ENCODE assay signal across 8 mouse cellular contexts in the genomic region with DNA sequence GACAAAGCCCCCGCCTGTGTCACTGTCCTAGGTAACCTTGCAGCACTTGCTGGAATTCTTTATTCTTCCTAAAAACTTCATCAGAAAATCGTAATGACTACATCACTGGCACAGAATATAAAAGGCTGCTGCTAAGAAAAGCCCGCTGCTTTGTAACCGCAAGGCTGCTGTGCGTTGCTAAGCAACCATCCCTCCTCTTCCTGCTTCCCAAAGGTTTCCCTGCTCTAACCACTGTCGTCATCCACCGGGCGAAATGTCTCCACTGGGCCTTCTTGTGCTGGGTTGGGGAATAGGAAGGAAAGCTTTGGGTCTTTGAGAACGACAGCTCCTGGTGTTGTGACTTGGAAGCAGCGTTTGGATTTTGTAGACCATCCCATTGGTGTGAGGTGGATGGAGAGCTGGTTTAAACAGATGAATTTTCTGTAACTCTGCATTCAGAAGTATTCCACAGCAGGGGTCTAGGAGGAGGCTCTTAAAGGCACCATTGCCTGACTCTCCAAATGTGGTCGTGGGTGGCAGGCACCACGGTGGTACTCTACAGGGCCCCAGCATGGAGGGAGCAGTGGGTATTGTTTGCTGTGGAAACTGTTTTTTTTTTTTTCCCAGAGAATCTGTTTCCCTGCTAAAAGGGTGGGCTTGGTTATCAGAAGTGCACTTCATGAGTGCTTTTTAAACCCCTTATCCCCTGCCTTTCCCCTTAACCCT.
DNase-seq lines count a peak whose midpoint lies in the region; ATAC-seq and TF ChIP-seq lines count a peak whose summit lies in the region.

No protein-coding gene starts in this region.

- H3K36me3 ChIP-seq in forebrain, embryonic 11.5 days (ENCODE audit: control insufficient read depth, insufficient read depth, low read length) = peaks cover 2% of the 10 kb centered on the region; the same call in 1 of the 2 replicates
- H3K36me3 ChIP-seq in midbrain, postnatal 0 days (ENCODE audit: insufficient read depth, low read length) = no peaks in the 10 kb centered on the region

- H3K4me3 ChIP-seq in forebrain, embryonic 11.5 days (ENCODE audit: low read depth, low read length) = no peak overlapping the region
- no peak overlapping the region for H3K4me3 ChIP-seq in midbrain, postnatal 0 days (ENCODE audit: low read depth, low read length)

- no peak; the same call in 1 of the 2 replicates for TF ChIP-seq CTCF in midbrain, postnatal 0 days (IDR thresholded peaks at IDR 0.05)

- H3K9ac ChIP-seq in forebrain, embryonic 11.5 days (ENCODE audit: low read length) = peak overlapping the region; percentile 39; the same call in 1 of the 2 replicates
- H3K9ac ChIP-seq in midbrain, postnatal 0 days (replicated peaks; ENCODE audit: low read length, poor library complexity, severe bottlenecking) = peak overlapping the region; percentile 15

- H3K27ac ChIP-seq in forebrain, embryonic 11.5 days (ENCODE audit: low read depth, low read length) = peak overlapping the region; percentile 87
- peak overlapping the region; percentile 83 for H3K27ac ChIP-seq in midbrain, postnatal 0 days (ENCODE audit: low read depth, low read length)

- 4% methylated on average over 12 of the region's 12 CpGs for WGBS in forebrain, embryonic 11.5 days
- 2% methylated on average over 12 of the region's 12 CpGs for WGBS in midbrain, postnatal 0 days

- DNase-seq in adrenal gland, postnatal 14 days = peak; percentile 29
- no peak for DNase-seq in adrenal gland, postnatal 25 days
- peak; percentile 81 for DNase-seq in forebrain, embryonic 11.5 days (ENCODE audit: low spot score)
- peak; percentile 38 to 57 for DNase-seq in layer of hippocampus, postnatal 10 days (ENCODE audit: low spot score in 2 of 2)
- DNase-seq in midbrain, postnatal 0 days (ENCODE audit: low spot score) = peak; percentile 93
- no peak for DNase-seq in gastrocnemius, postnatal 4 days (ENCODE audit: low spot score in 2 of 2)
- DNase-seq in cerebellum, adult 11 months = no peak

- H3K9me3 ChIP-seq in forebrain, embryonic 11.5 days (ENCODE audit: control insufficient read depth, low read length) = no peaks in the 10 kb centered on the region
- no peaks in the 10 kb centered on the region for H3K9me3 ChIP-seq in midbrain, postnatal 0 days (ENCODE audit: low read length)

- ATAC-seq in forebrain, embryonic 11.5 days (replicated peaks; ENCODE audit: low FRiP score) = peak; percentile 87
- ATAC-seq in midbrain, postnatal 0 days (ENCODE audit: low FRiP score) = peak; percentile 75
- ATAC-seq in inflammation-experienced regulatory T-cells, adult 6 months = no peak

- H3K27me3 ChIP-seq in forebrain, embryonic 11.5 days (ENCODE audit: control insufficient read depth, insufficient read depth, low read length) = no peaks in the 10 kb centered on the region
- no peaks in the 10 kb centered on the region for H3K27me3 ChIP-seq in midbrain, postnatal 0 days (ENCODE audit: insufficient read depth, low read length)

- H3K4me2 ChIP-seq in forebrain, embryonic 11.5 days (ENCODE audit: low read depth, low read length, severe bottlenecking) = peak overlapping the region; percentile 36; the same call in 1 of the 2 replicates
- peak overlapping the region; percentile 29 for H3K4me2 ChIP-seq in midbrain, postnatal 0 days (ENCODE audit: low read depth, low read length, poor library complexity, severe bottlenecking)

- peaks cover 37% of the 10 kb centered on the region for H3K4me1 ChIP-seq in forebrain, embryonic 11.5 days (replicated peaks; ENCODE audit: control insufficient read depth, insufficient read depth, low read length)
- peaks cover 31% of the 10 kb centered on the region for H3K4me1 ChIP-seq in midbrain, postnatal 0 days (ENCODE audit: insufficient read depth, low read length)

Comparison
In these comparisons a context has a peak if more than half of its experiments do, and no peak if none do; other contexts are left out.
1. DNase-seq: peak in adrenal gland, postnatal 14 days (single experiment), forebrain, embryonic 11.5 days (single experiment), layer of hippocampus, postnatal 10 days (2 of 2) and midbrain, postnatal 0 days (single experiment); none in adrenal gland, postnatal 25 days (single experiment), gastrocnemius, postnatal 4 days (0 of 2) and cerebellum, adult 11 months (single experiment).